Mouse (Mus musculus) stomach, postnatal 0 days (tissue): Measurements from ENCODE around the gene Arrdc2.

Experiments
- CTCF ChIP-seq: IDR thresholded peaks from 2 replicates; pipeline ENCODE4 v1.5.1; 2016; ENCODE audit warnings: antibody characterized with exemption, low read depth, mild to moderate bottlenecking, moderate library complexity
- EP300 ChIP-seq: optimal IDR thresholded peaks from 2 replicates; pipeline ENCODE3; 2016; ENCODE audit warnings: antibody characterized with exemption

DNA sequence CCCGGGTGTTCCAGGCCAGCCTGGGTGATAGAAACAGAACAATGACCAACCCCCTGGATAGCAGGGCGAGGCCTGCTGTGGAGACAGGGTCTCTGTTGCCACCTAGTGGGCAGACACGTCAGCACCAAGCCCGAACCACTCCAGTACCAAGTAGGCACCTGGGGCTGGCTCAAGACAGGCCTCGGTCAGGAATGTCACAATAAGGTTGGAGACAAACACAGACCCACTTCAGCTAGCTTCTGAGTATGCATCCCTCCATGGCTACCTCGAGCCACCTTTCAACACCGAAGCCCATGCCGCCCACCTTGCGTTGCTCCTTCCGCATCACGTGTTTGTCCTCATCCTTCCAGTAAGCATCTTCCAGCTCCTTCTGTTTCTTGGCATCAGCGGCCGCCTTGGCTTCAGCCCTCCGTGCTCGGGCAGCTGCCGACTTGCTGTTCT is 30.1 kb upstream of the Arrdc2 start:
- TF ChIP-seq EP300 (no peak), CTCF (peak; percentile 95)
